Mouse (Mus musculus) frontal cortex, adult (tissue): ENCODE data around the gene Tbc1d8b.

Experiments
- ATAC-seq: cut with Nextera tagmentation; 2 replicates; pipeline ENCODE4 v1.9.2; 2017; ENCODE audit warnings: mild to moderate bottlenecking, moderate library complexity, mixed read lengths; ENCODE audit not compliant: low TSS enrichment

Tbc1d8b gene

GRCm38 (mm10) chrX:139779401-139779800 is 94.6 kb downstream of the Tbc1d8b start:
- no peak for ATAC-seq

GRCm38 (mm10) chrX:139780988-139781387 is 96.2 kb downstream of the Tbc1d8b start:
- ATAC-seq, result no peak

- no peak for ATAC-seq
These were observed 96.8 kb downstream of the Tbc1d8b start for GRCm38 (mm10) chrX:139781563-139781962.

- ATAC-seq, result no peak
These were observed 97.7 kb downstream of the Tbc1d8b start, which contains the start of gene Ripply1 for GRCm38 (mm10) chrX:139782278-139783044. Gene Ripply1, minus strand, starts transcription at chrX:139782353.

- no peak for ATAC-seq
These were observed 98.2 kb downstream of the Tbc1d8b start for GRCm38 (mm10) chrX:139783045-139783422.

- no peak for ATAC-seq
These were observed 101.0 kb downstream of the Tbc1d8b start for GRCm38 (mm10) chrX:139785764-139786163.

GRCm38 (mm10) chrX:139794072-139794845 is 109.5 kb downstream of the Tbc1d8b start:
- ATAC-seq, result no peak

GRCm38 (mm10) chrX:139796037-139796436 is 111.2 kb downstream of the Tbc1d8b start:
- ATAC-seq, result no peak

GRCm38 (mm10) chrX:139797875-139798274 is 113.1 kb downstream of the Tbc1d8b start:
- no peak for ATAC-seq

GRCm38 (mm10) chrX:139799953-139800352 is 115.2 kb downstream of the Tbc1d8b start:
- ATAC-seq, result no peak

- no peak for ATAC-seq
These were observed 115.6 kb downstream of the Tbc1d8b start, which contains the start of gene Cldn2 for GRCm38 (mm10) chrX:139800406-139800878. Gene Cldn2, plus strand, starts transcription at chrX:139800828.
